Mouse (Mus musculus) liver, adult 2 months (tissue): Measurements from ENCODE around the gene Bcl2l15.

Source experiments
- CTCF ChIP-seq: fragments of 200-500 bp; IDR thresholded peaks from 2 replicates; pipeline ENCODE4 v1.5.1; 2011; ENCODE audit warnings: low read depth, low read length, control low read depth
- POLR2A ChIP-seq: fragments of 200-500 bp; IDR thresholded peaks from 2 replicates; pipeline ENCODE4 v1.6.1; 2011; ENCODE audit warnings: low read length, control low read depth; ENCODE audit not compliant: insufficient read depth; ENCODE audit errors: extremely low read depth

DNA sequence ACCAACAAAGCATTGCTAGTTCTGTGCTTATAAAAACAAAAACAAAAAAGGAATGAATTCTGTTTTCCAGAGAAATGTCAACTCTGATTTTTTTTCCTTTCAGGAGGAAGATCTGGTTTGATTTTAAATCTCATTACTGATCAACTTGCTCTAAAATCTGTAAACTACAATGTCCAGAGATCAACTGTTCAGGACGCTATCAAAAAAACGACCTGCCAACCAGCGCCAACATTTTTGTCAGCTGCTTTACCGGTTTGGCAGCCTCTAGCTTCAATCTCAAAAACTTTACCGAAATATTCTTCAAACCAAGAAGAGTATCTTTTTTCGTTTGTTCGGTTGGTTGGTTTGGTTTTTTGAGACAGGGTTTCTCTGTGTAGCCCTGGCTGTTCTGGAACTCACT, 43.3 kb upstream of the Bcl2l15 start:
- no peak for TF ChIP-seq CTCF
- no peak for TF ChIP-seq POLR2A
